Mouse (Mus musculus) brain, embryonic 14.5 days (tissue): Measurements from ENCODE around the gene Exoc4.

Experiments
- CTCF ChIP-seq: fragments of 200-500 bp; IDR thresholded peaks from 2 replicates; pipeline ENCODE4 v1.5.1; 2012; ENCODE audit warnings: inconsistent platforms, mild to moderate bottlenecking, moderate library complexity, borderline replicate concordance; ENCODE audit not compliant: insufficient read depth, insufficient read length; ENCODE audit errors: extremely low read depth
- POLR2A ChIP-seq: fragments of 200-500 bp; IDR thresholded peaks from 2 replicates; pipeline ENCODE4 v1.6.1; 2012; ENCODE audit warnings: mild to moderate bottlenecking, inconsistent platforms, borderline replicate concordance; ENCODE audit not compliant: poor library complexity, insufficient read depth, insufficient read length, severe bottlenecking; ENCODE audit errors: extremely low read depth

GRCm38 (mm10) chr6:33733602-33734001 is 484.7 kb downstream of the Exoc4 start:
- no peak for TF ChIP-seq POLR2A
- no peak for TF ChIP-seq CTCF
